Mouse (Mus musculus): ENCODE data around the gene Slc22a5. TPM values are rescaled to one million over a fixed set of nuclear protein-coding genes. Genes with fewer than 3 reads are reported as not detected.

Gene Slc22a5
- 2.9 and 5.3 TPM in 2 replicates for polyA plus RNA-seq (2021; fragmentation: Nextera tagmentation)
- long read RNA-seq, experiment 1, transcript Slc22a5-201 (10 exons, 3,062 nt) = major isoform, 8 of 16 reads
- long read RNA-seq, experiment 1, partial matches to known transcripts = 4 of 16 reads
- long read RNA-seq, experiment 1, other reads (novel, unspliced or antisense) = 4 of 16 reads
- long read RNA-seq, experiment 2, transcript Slc22a5-201 (10 exons, 3,062 nt) = major isoform, 21 of 28 reads
- long read RNA-seq, experiment 2, partial matches to known transcripts = 3 of 28 reads
- long read RNA-seq, experiment 2, other reads (novel, unspliced or antisense) = 4 of 28 reads

GRCm38 (mm10) chr11:53891505-53892451 lies at the start of gene Slc22a5:
Slc22a5 (minus strand) TSS chr11:53891660.

DNA sequence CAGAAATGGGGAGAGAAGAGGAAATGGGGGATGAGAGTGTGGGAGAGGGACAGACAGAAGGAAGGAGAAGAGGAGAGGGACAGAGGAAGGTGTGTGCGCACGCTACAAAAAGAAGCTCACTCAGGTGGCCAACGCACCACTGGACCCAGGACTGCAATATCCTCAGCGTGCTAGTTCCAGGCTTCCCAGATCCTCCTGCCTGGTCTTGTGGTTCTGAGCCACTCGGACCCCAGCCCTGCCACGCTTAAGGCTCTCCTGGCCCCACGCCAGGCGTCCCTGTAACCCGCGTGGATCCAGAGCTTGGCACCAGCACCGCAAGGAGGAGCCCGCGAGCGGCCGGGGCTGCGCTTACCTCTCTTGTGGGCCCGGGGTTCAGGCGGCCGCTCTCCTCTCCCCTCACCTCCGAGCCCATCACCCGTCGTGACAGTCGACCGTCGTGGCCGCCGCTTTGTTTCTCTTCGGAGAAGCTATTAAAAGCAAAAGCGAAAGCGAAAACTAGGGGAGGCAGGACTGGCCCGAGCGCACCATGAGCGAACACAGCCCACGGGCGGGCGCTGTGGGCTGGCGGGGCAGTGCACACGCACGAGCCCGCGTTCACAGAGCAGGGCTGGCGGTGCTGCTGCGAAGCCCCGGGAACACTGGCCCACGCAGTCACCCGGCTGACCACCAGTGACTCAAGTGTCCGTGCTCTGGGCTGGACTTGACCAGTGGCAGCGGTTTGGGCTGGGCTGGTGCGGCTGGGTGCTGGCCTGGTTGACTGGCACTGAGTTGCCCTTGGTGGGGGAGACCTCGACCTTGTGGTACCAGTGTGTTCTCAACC lies 32.5 kb downstream of the Slc22a5 start, which contains the start of gene Gm12216:
Gm12216 (minus strand) TSS at position 496 of the 820 bp plus-strand sequence.

Other genes starting within 250 kb of the Slc22a5 start
- 6.1 and 6.8 TPM in 2 replicates for gene Rad50, start 184.3 kb downstream of the Slc22a5 start, polyA plus RNA-seq (2021; fragmentation: Nextera tagmentation)
- not detected in 2 replicates for gene Il5, start 170.9 kb downstream of the Slc22a5 start, polyA plus RNA-seq (2021; fragmentation: Nextera tagmentation)
- gene Irf1, start 121.6 kb downstream of the Slc22a5 start, polyA plus RNA-seq (2021; fragmentation: Nextera tagmentation) = 6.1 and 7.3 TPM in 2 replicates
- 0.16 and 1.3 TPM in 2 replicates for gene Gm17334, start 118.5 kb downstream of the Slc22a5 start, polyA plus RNA-seq (2021; fragmentation: Nextera tagmentation)
- gene Gm12216, start 32.4 kb downstream of the Slc22a5 start, polyA plus RNA-seq (2021; fragmentation: Nextera tagmentation) = 3.6 and 4.5 TPM in 2 replicates
- gene Slc22a21, start 88.7 kb upstream of the Slc22a5 start, polyA plus RNA-seq (2021; fragmentation: Nextera tagmentation) = 0.90 and 1.4 TPM in 2 replicates
- gene Slc22a4, start 136.4 kb upstream of the Slc22a5 start, polyA plus RNA-seq (2021; fragmentation: Nextera tagmentation) = 9.8 and 10.2 TPM in 2 replicates
- 48.0 and 54.4 TPM in 2 replicates for gene Pdlim4, start 177.4 kb upstream of the Slc22a5 start, polyA plus RNA-seq (2021; fragmentation: Nextera tagmentation)
- gene P4ha2, start 208.4 kb upstream of the Slc22a5 start, polyA plus RNA-seq (2021; fragmentation: Nextera tagmentation) = 9.9 and 11.2 TPM in 2 replicates